ENCODE assay signal across 9 mouse cellular contexts in genomic region chr5:102855805-102856204, GRCm38 (mm10).
A peak's percentile ranks its signal among the peaks of the same experiment; 100 is the strongest.
DNase-seq lines count a peak whose midpoint lies in the region; ATAC-seq and TF ChIP-seq lines count a peak whose summit lies in the region.
"Had no signal": no experiment of that assay in that cellular context is flagged by ENCODE, and none has a peak within 500 bp of the region (broad histone marks: within the 10 kb centered on the region; RNA-seq: fewer than 3 reads in every experiment).

No protein-coding gene starts in this region.

- 18% methylated on average over 10 of the region's 10 CpGs for WGBS in hindbrain, postnatal 0 days
- WGBS in midbrain, embryonic 11.5 days, result 19% methylated on average over 10 of the region's 10 CpGs

- no peak overlapping the region for H3K9ac ChIP-seq in hindbrain, postnatal 0 days (replicated peaks; ENCODE audit: low read length)
- H3K9ac ChIP-seq in midbrain, embryonic 11.5 days (ENCODE audit: low read length), result no peak overlapping the region

- peaks cover 4% of the 10 kb centered on the region; the same call in 1 of the 2 replicates for H3K4me1 ChIP-seq in hindbrain, postnatal 0 days (ENCODE audit: insufficient read depth, low read length)
- H3K4me1 ChIP-seq in midbrain, embryonic 11.5 days (ENCODE audit: control insufficient read depth, insufficient read depth, low read length), result no peaks in the 10 kb centered on the region

- H3K27me3 ChIP-seq in hindbrain, postnatal 0 days (ENCODE audit: insufficient read depth, low read length), result no peaks in the 10 kb centered on the region
- H3K27me3 ChIP-seq in midbrain, embryonic 11.5 days (ENCODE audit: control insufficient read depth, insufficient read depth, low read length), result no peaks in the 10 kb centered on the region

- TF ChIP-seq CTCF in hindbrain, postnatal 0 days (IDR thresholded peaks at IDR 0.05; ENCODE audit: low read depth), result no peak

- ATAC-seq in hindbrain, postnatal 0 days, result no peak
- peak; percentile 71; the same call in 1 of the 2 replicates for ATAC-seq in midbrain, embryonic 11.5 days (ENCODE audit: low FRiP score)

- H3K9me3 ChIP-seq in hindbrain, postnatal 0 days (ENCODE audit: low read length), result no peaks in the 10 kb centered on the region
- no peaks in the 10 kb centered on the region for H3K9me3 ChIP-seq in midbrain, embryonic 11.5 days (ENCODE audit: control insufficient read depth, low read length)

- H3K4me3 ChIP-seq in hindbrain, postnatal 0 days (ENCODE audit: low read length), result no peak overlapping the region
- no peak overlapping the region for H3K4me3 ChIP-seq in midbrain, embryonic 11.5 days (ENCODE audit: low read depth, low read length)

- peak; percentile 23 for DNase-seq in NIH3T3 (ENCODE audit: low read depth)
- peak; percentile 9 for DNase-seq in embryo, embryonic 9.5 days (ENCODE audit: extremely low spot score)
- no peak for DNase-seq in hindbrain, postnatal 0 days (ENCODE audit: low spot score)
- DNase-seq in midbrain, embryonic 11.5 days (ENCODE audit: low spot score, missing footprints), result peak; percentile 89
- DNase-seq in right cerebral cortex, postnatal 10 days (ENCODE audit: low spot score in 2 of 2), result no peak
- DNase-seq in gastrocnemius, adult 18-20 months (ENCODE audit: low spot score), result no peak
- no peak for DNase-seq in thymus, postnatal 25 days
- DNase-seq in MN1 (ENCODE audit: low spot score), result no peak

- no peaks in the 10 kb centered on the region for H3K36me3 ChIP-seq in hindbrain, postnatal 0 days (ENCODE audit: insufficient read depth, low read length)
- H3K36me3 ChIP-seq in midbrain, embryonic 11.5 days (ENCODE audit: control insufficient read depth, insufficient read depth, low read length), result no peaks in the 10 kb centered on the region
- H3K36me3 ChIP-seq: G1E had no signal

- no peak overlapping the region for H3K27ac ChIP-seq in hindbrain, postnatal 0 days
- H3K27ac ChIP-seq in midbrain, embryonic 11.5 days (ENCODE audit: low read depth, low read length), result no peak overlapping the region

- H3K4me2 ChIP-seq in hindbrain, postnatal 0 days (ENCODE audit: low read depth, low read length), result peak overlapping the region; percentile 44
- peak overlapping the region; percentile 22 for H3K4me2 ChIP-seq in midbrain, embryonic 11.5 days

Comparison
In these comparisons a context has a peak if more than half of its experiments do, and no peak if none do; other contexts are left out.
1. DNase-seq: peak in NIH3T3 (single experiment), embryo, embryonic 9.5 days (single experiment) and midbrain, embryonic 11.5 days (single experiment); none in hindbrain, postnatal 0 days (single experiment), right cerebral cortex, postnatal 10 days (0 of 2), gastrocnemius, adult 18-20 months (single experiment), thymus, postnatal 25 days (single experiment) and MN1 (single experiment).